ENCODE assay signal across 12 mouse cellular contexts in the genomic region with DNA sequence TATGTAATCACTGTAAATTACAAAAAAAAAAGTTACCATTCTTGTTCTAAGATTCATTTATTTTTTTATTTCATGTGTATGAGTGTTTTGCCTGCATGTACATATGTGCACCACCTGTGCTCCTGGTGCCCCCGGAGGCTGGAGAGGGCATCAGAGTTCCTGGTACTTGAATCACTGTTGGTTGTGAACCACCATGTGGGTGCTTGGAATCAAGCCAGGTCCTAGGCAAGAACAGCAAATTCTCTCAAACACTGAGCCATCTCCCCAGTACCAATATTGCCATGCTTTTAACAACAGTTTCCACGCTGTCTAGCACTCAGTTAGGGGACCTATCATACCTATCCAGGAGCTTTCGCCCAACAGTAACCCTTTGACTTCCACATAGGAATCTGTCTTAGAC.
"Had no signal": no experiment of that assay in that cellular context is flagged by ENCODE, and none has a peak within 500 bp of the region (broad histone marks: within the 10 kb centered on the region; RNA-seq: fewer than 3 reads in every experiment).

No protein-coding gene starts in this region.

- H3K9me3 ChIP-seq: limb, embryonic 15.5 days; liver, embryonic 12.5 days; midbrain, embryonic 12.5 days had no signal

- H3K9ac ChIP-seq: limb, embryonic 15.5 days; liver, embryonic 12.5 days; lung, embryonic 14.5 days; midbrain, embryonic 12.5 days had no signal

- H3K4me3 ChIP-seq: left cerebral cortex, adult 2 months; limb, embryonic 15.5 days; liver, embryonic 12.5 days; midbrain, embryonic 12.5 days had no signal

- H3K27me3 ChIP-seq: limb, embryonic 15.5 days; liver, embryonic 12.5 days; midbrain, embryonic 12.5 days had no signal

- DNase-seq: kidney, postnatal 10 days; lung, embryonic 14.5 days; lung, postnatal 10 days; lung, postnatal 4 days; right cerebral cortex, adult 18-20 months; right cerebral cortex, postnatal 25 days; thymus, postnatal 36 days had no signal

- H3K27ac ChIP-seq: left cerebral cortex, adult 2 months; limb, embryonic 15.5 days; liver, embryonic 12.5 days; midbrain, embryonic 12.5 days had no signal

- ATAC-seq: liver, embryonic 12.5 days; midbrain, embryonic 16.5 days had no signal

- H3K36me3 ChIP-seq: limb, embryonic 15.5 days; liver, embryonic 12.5 days; midbrain, embryonic 12.5 days had no signal

- H3K4me2 ChIP-seq: limb, embryonic 15.5 days; liver, embryonic 12.5 days; lung, embryonic 14.5 days had no signal
